Mouse (Mus musculus) cortical plate, adult 2 months (tissue): ENCODE results near the gene Hmbs. TPM values are rescaled to one million over a fixed set of nuclear protein-coding genes. Genes with fewer than 3 reads are reported as not detected.
A peak's percentile ranks its signal among the peaks of the same experiment; 100 is the strongest.
"Not testable (repeated sequence)": the region's sequence is repeated elsewhere in the genome, so short reads cannot be mapped to it uniquely, and the experiment has no call there.

Source experiments
- H3K27ac ChIP-seq: fragments of 200-500 bp; 2 replicates; pipeline ENCODE4 v1.5.1; 2012; ENCODE audit warnings: low read length, control low read depth, inconsistent platforms; ENCODE audit not compliant: insufficient read depth
- H3K4me1 ChIP-seq: fragments of 200-500 bp; 2 replicates; pipeline ENCODE4 v1.6.1; 2011; ENCODE audit warnings: low read length; ENCODE audit not compliant: control insufficient read depth, insufficient read depth
- H3K4me3 ChIP-seq: fragments of 200-500 bp; 2 replicates; pipeline ENCODE4 v1.5.1; 2011; ENCODE audit warnings: mild to moderate bottlenecking, low read length, control low read depth; ENCODE audit not compliant: insufficient read depth
- CTCF ChIP-seq: fragments of 200-500 bp; IDR thresholded peaks from 2 replicates; pipeline ENCODE4 v1.5.1; 2011; ENCODE audit warnings: mild to moderate bottlenecking, control low read depth, low read length; ENCODE audit not compliant: insufficient read depth; ENCODE audit errors: extremely low read depth
- POLR2A ChIP-seq: fragments of 200-500 bp; IDR thresholded peaks from 2 replicates; pipeline ENCODE4 v1.6.1; 2011; ENCODE audit warnings: mild to moderate bottlenecking, low read length, control low read depth; ENCODE audit not compliant: insufficient read depth; ENCODE audit errors: extremely low read depth
- polyA plus RNA-seq: library from polyadenylated mRNA; depleted of rRNA; stranded (reverse); fragments of >200 nt; gene quantifications from 2 replicates; pipeline ENCODE4 v1.2.3, GENCODE M21; 2012; rRNA removed

Hmbs gene
- 30.5 and 31.2 TPM in 2 replicates for polyA plus RNA-seq

DNA sequence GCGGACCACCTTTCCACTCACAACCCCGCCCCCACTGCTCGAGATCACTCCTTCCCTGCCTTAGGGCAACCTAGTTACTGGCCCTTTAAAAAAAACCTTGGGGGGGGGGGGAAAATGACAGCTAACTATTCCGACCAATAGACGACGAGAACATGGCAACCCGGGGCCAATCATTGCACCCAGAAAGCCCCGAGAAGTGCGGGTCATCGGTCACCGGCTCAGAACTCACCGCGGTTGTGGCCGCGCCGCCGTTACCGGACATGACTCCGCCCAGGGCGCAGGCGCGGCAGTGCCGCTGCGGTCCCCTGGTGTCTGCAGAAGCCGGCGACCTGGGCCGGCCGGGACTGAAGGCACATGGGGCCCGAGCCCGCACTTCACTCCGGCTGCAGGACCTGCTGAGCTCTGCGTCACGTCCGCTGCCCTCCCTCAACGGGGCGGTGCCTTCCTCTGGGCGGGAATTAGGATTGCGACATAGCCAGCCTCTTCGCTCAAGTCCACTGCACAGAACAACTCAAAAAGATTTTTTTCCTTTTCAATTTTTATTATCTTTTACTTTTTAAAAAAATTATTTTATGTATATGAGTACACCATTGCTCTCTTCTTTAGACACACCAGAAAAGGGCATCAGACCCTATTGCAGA is at the start of gene Hmbs:
TSS of gene Hmbs (minus strand) at position 448 of the 641 bp plus-strand sequence.
- TF ChIP-seq POLR2A (peak; percentile 45; the same call in 1 of the 2 replicates), CTCF (no peak)
- no peaks in the 10 kb centered on the region for H3K4me1 ChIP-seq
- H3K27ac ChIP-seq = peak within 1 kb of the TSS; percentile 98
- peak within 1 kb of the TSS; percentile 53 for H3K4me3 ChIP-seq

DNA sequence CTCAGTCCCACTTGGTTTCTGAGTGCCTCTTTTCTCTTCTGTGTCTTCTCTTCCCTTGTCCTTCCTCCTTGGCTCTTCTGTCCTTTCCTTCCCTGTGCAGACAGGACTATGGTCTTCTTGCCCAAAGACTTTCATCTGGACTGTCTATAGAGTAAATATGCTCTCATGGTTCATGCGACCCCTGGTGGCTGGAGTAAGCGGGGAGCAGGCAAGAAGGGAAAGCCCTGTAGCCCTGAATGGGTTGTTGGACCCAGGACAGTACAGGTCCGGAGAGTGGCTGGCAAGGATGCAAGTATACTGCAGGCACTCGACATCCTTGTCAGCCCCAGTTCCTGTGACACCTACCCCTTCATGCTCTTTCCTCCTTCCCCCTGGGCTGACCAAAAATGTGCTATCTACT is 47.4 kb upstream of the Hmbs start:
- no peak for TF ChIP-seq POLR2A
- peak; percentile 67 for TF ChIP-seq CTCF
- Histone ChIP-seq H3K4me3 (no peak overlapping the region), H3K27ac (no peak overlapping the region), H3K4me1 (no peaks in the 10 kb centered on the region)

DNA sequence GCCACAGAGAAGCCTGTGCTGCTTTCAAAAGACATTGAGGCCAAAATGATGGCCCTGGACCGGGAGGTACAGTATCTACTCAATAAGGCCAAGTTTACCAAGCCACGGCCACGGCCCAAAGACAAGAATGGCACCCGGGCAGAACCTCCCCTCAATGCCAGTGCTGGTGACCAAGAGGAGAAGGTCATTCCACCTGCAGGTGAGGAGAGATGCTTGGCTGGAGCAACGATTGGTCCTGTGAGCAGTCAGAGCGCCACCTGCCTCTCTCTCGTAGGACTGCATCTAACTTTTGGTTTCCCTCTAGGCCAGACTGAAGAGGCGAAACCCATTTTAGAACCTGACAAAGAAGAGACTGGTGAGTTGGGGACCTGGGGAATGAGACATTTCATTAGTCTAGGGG is 45.2 kb upstream of the Hmbs start:
- Histone ChIP-seq H3K4me1 (no peaks in the 10 kb centered on the region), H3K27ac (no peak overlapping the region), H3K4me3 (no peak overlapping the region)
- TF ChIP-seq CTCF = peak; percentile 73
- TF ChIP-seq POLR2A = no peak

DNA sequence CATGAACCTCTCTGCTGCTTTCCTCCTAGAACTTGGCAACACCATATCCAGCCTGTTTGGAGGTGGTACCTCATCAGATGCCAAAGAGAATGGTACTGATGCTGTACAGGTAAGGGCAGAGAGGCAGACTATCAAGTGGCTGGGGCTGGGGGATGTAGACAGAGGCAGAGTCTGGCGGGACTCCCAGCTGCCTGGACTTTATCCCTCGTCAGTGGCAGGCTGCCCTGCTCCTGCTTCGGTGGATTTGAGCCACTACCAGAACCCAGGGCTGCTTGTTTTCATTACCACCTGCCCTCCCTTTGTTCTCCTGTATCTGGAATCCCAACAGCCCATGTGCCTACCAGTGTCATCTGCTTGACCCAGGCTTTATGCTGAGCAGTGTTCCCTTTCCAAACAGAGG is 43.2 kb upstream of the Hmbs start:
- Histone ChIP-seq H3K4me3 (no peak overlapping the region), H3K27ac (no peak overlapping the region), H3K4me1 (no peaks in the 10 kb centered on the region)
- no peak for TF ChIP-seq CTCF
- no peak for TF ChIP-seq POLR2A

DNA sequence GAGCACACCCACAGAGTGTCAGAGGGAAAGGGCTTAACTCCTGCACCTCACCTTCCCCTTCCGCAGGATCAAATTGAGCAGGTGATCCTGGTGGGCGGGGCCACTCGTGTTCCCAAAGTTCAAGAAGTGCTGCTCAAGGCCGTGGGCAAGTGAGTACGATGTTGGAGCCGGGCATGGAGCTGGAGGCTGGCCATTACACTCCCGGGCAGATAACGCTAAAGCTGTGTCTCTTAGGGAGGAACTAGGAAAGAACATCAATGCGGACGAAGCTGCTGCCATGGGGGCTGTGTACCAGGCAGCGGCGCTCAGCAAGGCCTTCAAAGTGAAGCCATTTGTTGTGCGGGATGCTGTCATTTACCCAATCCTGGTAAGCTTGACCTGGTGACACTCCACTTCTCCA is 40.6 kb upstream of the Hmbs start:
- Histone ChIP-seq H3K27ac (no peak overlapping the region), H3K4me3 (no peak overlapping the region), H3K4me1 (peaks cover 4% of the 10 kb centered on the region; the same call in 1 of the 2 replicates)
- TF ChIP-seq CTCF (no peak), POLR2A (no peak)

DNA sequence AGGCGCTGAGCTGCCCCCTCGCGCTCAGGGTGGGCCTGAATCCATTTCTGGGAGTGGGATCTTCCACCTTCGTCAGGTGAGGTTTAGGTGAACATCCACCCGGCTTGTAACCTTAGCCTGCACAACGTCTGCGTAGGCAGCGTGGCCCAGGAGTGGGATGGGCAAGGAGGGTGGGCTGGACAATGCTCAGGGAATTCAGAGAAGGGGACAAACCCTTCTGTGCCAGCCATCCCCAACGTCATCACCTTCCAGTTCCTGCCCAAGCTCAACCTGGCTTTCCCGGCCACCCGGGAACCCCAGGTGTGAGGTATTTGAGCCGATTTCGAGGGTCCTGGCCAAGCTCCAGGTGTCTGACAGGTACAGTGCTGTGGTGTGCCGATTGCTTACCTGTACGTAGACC is 35.8 kb upstream of the Hmbs start:
- 0 out of 2 replicates have a peak overlapping the region, but pooled peaks have one; percentile 26 for H3K27ac ChIP-seq
- peak overlapping the region; percentile 69 for H3K4me3 ChIP-seq
- TF ChIP-seq CTCF (no peak), POLR2A (no peak)
- H3K4me1 ChIP-seq = peaks cover 4% of the 10 kb centered on the region; the same call in 1 of the 2 replicates

DNA sequence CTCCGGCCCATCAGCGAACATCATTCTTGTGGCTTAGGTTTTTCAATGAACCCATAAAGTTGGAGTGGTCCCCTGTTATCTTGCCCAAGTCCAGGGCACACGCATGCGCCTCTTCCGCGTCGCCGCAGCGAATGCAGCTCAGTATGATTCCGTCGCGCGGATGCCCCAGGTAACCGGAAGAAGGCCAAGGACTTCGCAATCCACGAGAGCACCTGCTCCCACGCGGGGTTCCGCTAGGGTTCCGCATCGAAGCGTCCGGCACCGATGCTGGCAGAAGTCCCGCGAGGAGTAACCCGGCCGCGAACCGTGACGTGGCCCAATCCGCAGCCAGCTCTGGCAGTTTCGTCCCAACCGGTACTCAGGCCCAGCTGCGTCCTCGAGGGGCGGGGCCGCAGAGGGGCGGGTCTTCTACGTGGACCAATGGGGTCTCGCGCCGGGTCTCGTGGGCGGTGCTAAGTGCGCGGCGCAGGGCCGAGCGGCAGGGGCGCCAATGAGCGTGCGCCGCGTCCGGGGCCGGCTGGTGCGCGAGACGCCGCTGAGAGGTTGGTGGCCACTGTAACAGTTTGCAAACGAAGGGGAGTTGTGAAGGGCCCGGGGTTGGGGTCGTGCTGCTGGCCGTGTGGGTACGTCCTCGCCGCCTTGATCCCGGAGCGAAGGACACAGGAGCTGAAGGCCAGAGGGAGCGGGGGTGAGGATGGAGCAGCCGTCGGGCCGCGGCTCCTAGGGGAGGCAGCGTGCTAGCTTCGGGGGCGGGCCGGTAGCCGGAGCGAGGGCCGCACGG is 35.2 kb upstream of the Hmbs start, which contains the start of gene Hyou1:
TSS of gene Hyou1 (plus strand) at position 437 of the 781 bp plus-strand sequence.
- H3K4me3 ChIP-seq = peak within 1 kb of the TSS; percentile 69
- peak within 1 kb of the TSS; percentile 61 for H3K27ac ChIP-seq
- TF ChIP-seq POLR2A (peak; percentile 59), CTCF (0 out of 2 replicates have a peak, but pooled peaks have one; percentile 3)
- H3K4me1 ChIP-seq = peaks cover 4% of the 10 kb centered on the region; the same call in 1 of the 2 replicates

DNA sequence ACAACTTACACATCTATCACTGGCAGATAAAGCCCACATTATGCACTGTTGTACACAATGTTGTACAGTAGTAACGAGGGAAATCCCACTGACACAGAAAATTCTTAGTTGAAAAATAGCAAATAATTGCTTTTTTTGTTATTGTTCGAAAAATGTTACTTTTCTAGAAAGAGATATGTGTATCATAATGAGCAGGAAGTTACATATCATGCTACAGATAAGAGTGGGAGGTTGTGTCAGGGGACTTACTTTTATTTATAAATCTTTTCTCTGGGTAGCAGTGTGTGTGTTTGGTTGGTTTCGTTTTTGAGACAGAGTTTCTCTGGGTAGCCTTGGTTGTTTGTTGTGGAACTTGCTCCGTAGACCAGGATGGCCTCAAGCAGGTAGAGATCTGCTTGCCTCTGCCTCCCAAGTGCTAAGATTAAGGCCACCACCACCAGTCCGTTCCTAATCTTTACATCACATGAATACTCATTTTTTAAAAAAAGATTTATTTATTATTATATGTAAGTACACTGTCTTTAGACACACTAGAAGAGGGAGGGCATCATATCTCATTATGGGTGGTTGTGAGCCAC is 34.2 kb upstream of the Hmbs start:
- H3K4me1 ChIP-seq = peaks cover 4% of the 10 kb centered on the region; the same call in 1 of the 2 replicates
- H3K4me3 ChIP-seq = peak overlapping the region; percentile 69; the same call in 1 of the 2 replicates
- no peak for TF ChIP-seq CTCF
- no peak for TF ChIP-seq POLR2A
- no peak overlapping the region for H3K27ac ChIP-seq

DNA sequence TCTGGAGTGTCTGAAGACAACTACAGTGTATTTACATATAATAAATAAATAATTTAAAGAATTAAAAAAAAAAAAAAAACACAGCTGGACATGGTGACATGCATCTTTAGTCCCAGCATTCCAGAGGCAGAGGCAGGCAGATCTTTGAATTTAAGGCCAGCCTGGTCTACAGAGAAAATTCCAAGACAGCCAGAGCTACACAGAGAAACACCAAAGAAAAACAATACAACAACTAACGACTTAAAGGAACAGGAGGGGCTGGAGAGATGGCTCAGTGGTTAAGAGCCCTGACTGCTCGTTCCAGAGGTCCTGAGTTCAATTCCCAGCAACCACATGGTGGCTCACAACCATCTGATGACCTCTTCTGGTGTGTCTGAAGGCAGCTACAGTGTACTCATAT is 33.3 kb upstream of the Hmbs start:
- H3K4me1 ChIP-seq, H3K27ac ChIP-seq, H3K4me3 ChIP-seq: not testable (repeated sequence)
